Mouse (Mus musculus) spleen, adult 2 months (tissue): Measurements from ENCODE around the gene Smg6.

Experiments used
- CTCF ChIP-seq: fragments of 200-500 bp; IDR thresholded peaks from 2 replicates; pipeline ENCODE4 v1.5.1; 2011; ENCODE audit warnings: mild to moderate bottlenecking, inconsistent platforms; ENCODE audit not compliant: insufficient read depth, insufficient read length, insufficient replicate concordance; ENCODE audit errors: extremely low read depth
- POLR2A ChIP-seq: fragments of 200-500 bp; IDR thresholded peaks from 2 replicates; pipeline ENCODE4 v1.6.1; 2011; ENCODE audit warnings: low read depth, low read length, inconsistent platforms

- TF ChIP-seq CTCF: no peak
- no peak for TF ChIP-seq POLR2A
Measured at GRCm38 (mm10) chr11:75051239-75051638, 125.6 kb downstream of the Smg6 start.
